Mouse (Mus musculus) ES-Bruce4 (cell line): Measurements from ENCODE around the gene Agap1.

Source experiments
- CTCF ChIP-seq: IDR thresholded peaks from one replicate; pipeline ENCODE4 v1.8.1; 2011; ENCODE audit warnings: low read depth, low read length
- POLR2A ChIP-seq: IDR thresholded peaks from one replicate; pipeline ENCODE4 v1.8.1; 2011; ENCODE audit warnings: low read length; ENCODE audit not compliant: insufficient read depth

GRCm38 (mm10) chr1:89524998-89525397, 70.4 kb downstream of the Agap1 start:
- TF ChIP-seq POLR2A (no peak), CTCF (no peak)
